8 mouse cellular contexts compared by ENCODE assay signal in the genomic region with DNA sequence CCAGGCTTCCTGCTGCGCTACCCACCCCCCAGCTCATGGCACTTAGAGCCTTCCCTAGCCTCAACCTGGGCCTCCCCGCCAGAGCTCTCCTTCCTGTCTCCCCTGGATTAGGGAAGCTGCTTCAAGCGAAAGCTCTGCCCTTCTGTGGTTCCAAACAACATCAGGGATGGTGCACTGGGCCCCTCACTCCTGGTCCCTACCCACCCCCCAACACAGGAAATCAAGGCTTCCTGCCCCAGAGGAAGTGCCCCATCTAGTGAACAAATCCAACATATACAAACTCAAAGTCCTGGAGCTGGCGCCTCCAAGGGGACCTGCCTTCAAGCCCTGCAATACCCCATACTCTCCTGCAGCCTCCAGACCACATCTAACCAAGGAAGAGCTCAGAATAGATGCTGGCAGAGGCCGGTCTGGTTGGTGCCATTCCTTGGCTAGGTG. TPM values are rescaled to one million over a fixed set of nuclear protein-coding genes. Genes with fewer than 3 reads are reported as not detected.
DNase-seq lines count a peak whose midpoint lies in the region; ATAC-seq lines count a peak whose summit lies in the region.

No protein-coding gene starts in this region.

- peak overlapping the region; percentile 98 for H3K27ac ChIP-seq in embryonic facial prominence, embryonic 14.5 days (replicated peaks; ENCODE audit: low read depth, low read length)
- H3K27ac ChIP-seq in lung, embryonic 15.5 days: peak overlapping the region; percentile 98

- H3K9ac ChIP-seq in embryonic facial prominence, embryonic 14.5 days (ENCODE audit: low read depth, low read length): peak overlapping the region; percentile 97; the same call in 1 of the 2 replicates
- 0 out of 2 replicates have a peak overlapping the region, but pooled peaks have one; percentile 98 for H3K9ac ChIP-seq in lung, embryonic 15.5 days

- peak overlapping the region; percentile 74 for H3K4me2 ChIP-seq in embryonic facial prominence, embryonic 14.5 days (ENCODE audit: low read depth, low read length)
- peak overlapping the region; percentile 86 for H3K4me2 ChIP-seq in lung, embryonic 15.5 days

- peaks cover 61% of the 10 kb centered on the region for H3K4me1 ChIP-seq in embryonic facial prominence, embryonic 14.5 days (ENCODE audit: control insufficient read depth, insufficient read depth, low read length)
- peaks cover 83% of the 10 kb centered on the region for H3K4me1 ChIP-seq in lung, embryonic 15.5 days

- no peaks in the 10 kb centered on the region for H3K36me3 ChIP-seq in embryonic facial prominence, embryonic 14.5 days (ENCODE audit: control insufficient read depth, insufficient read depth, low read length)
- H3K36me3 ChIP-seq in lung, embryonic 15.5 days: peaks cover 5% of the 10 kb centered on the region; the same call in 1 of the 2 replicates

- no peak for ATAC-seq in CD4-positive, CD25-positive, alpha-beta regulatory T cell, adult 4 months
- ATAC-seq in embryonic facial prominence, embryonic 14.5 days (ENCODE audit: low read depth): no peak
- no peak for ATAC-seq in lung, embryonic 15.5 days (ENCODE audit: borderline replicate concordance, extremely low read depth, low FRiP score, low TSS enrichment)

- H3K4me3 ChIP-seq in embryonic facial prominence, embryonic 14.5 days (ENCODE audit: low read depth, low read length): no peak overlapping the region
- peak overlapping the region; percentile 92 for H3K4me3 ChIP-seq in lung, embryonic 15.5 days

- intact Hi-C loops in left cerebral cortex, postnatal 25 days (cut with DNase I): loop anchor here (1.0 kb wide), 1 partner anchor 17 kb away; no protein-coding TSS in a partner anchor

- no peaks in the 10 kb centered on the region for H3K9me3 ChIP-seq in embryonic facial prominence, embryonic 14.5 days (ENCODE audit: control insufficient read depth, low read length)
- no peaks in the 10 kb centered on the region for H3K9me3 ChIP-seq in lung, embryonic 15.5 days

- peak; percentile 62 for DNase-seq in CD4-positive, CD25-positive, alpha-beta regulatory T cell, adult 2 months (ENCODE audit: low read depth, low spot score)
- DNase-seq in embryonic facial prominence, embryonic 14.5 days (ENCODE audit: low spot score): peak; percentile 53
- DNase-seq in induced T-regulatory cell, adult 2 months (ENCODE audit: low read depth): peak; percentile 78
- peak; percentile 68 for DNase-seq in thymus, postnatal 25 days
- DNase-seq in left cerebral cortex, postnatal 25 days (ENCODE audit: low spot score in 2 of 2): no peak
- no peak for DNase-seq in right cerebral cortex, postnatal 14 days

- H3K27me3 ChIP-seq in embryonic facial prominence, embryonic 14.5 days (replicated peaks; ENCODE audit: control insufficient read depth, insufficient read depth, low read length): no peaks in the 10 kb centered on the region
- H3K27me3 ChIP-seq in lung, embryonic 15.5 days: no peaks in the 10 kb centered on the region

- WGBS in embryonic facial prominence, embryonic 14.5 days: 53% methylated on average over 5 of the region's 5 CpGs
- WGBS in lung, embryonic 15.5 days: 55% methylated on average over 5 of the region's 5 CpGs

RNA-seq across cellular contexts. Expression of a gene that starts 15.4 kb away (rescaled TPM):
- 10 to 100 TPM; 68.2 to 74.2 TPM for polyA plus RNA-seq in CD4-positive, CD25-positive, alpha-beta regulatory T cell, adult 4 months (2017; shearing (Covaris generic))
- 30.8 and 31.7 TPM in 2 replicates for polyA plus RNA-seq in embryonic facial prominence, embryonic 14.5 days (2014; fragmentation: Nextera tagmentation; extraction: Ambion mirVana)
- 40.6 and 44.7 TPM in 2 replicates for polyA plus RNA-seq in lung, embryonic 15.5 days (2015; fragmentation: Nextera tagmentation; extraction: Ambion mirVana)
- total RNA-seq in left cerebral cortex, postnatal 25 days (2021): 10 to 100 TPM; 27.5 to 29.5 TPM

RNA-seq across cellular contexts. Expression of a gene that starts 50.6 kb away (rescaled TPM):
- polyA plus RNA-seq in CD4-positive, CD25-positive, alpha-beta regulatory T cell, adult 4 months (2017; shearing (Covaris generic)): 10 to 100 TPM; 33.9 to 37.1 TPM
- 37.5 and 41.9 TPM in 2 replicates for polyA plus RNA-seq in embryonic facial prominence, embryonic 14.5 days (2014; fragmentation: Nextera tagmentation; extraction: Ambion mirVana)
- polyA plus RNA-seq in lung, embryonic 15.5 days (2015; fragmentation: Nextera tagmentation; extraction: Ambion mirVana): 38.7 and 42.2 TPM in 2 replicates
- total RNA-seq in left cerebral cortex, postnatal 25 days (2021): 100 to 1,000 TPM; 181 to 190 TPM

Comparison
In these comparisons a context has a peak if more than half of its experiments do, and no peak if none do; other contexts are left out.
1. DNase-seq: peak in CD4-positive, CD25-positive, alpha-beta regulatory T cell, adult 2 months (single experiment), embryonic facial prominence, embryonic 14.5 days (single experiment), induced T-regulatory cell, adult 2 months (single experiment) and thymus, postnatal 25 days (single experiment); none in left cerebral cortex, postnatal 25 days (0 of 2) and right cerebral cortex, postnatal 14 days (single experiment).